Mouse (Mus musculus): ENCODE results near the gene Pigq. TPM values are rescaled to one million over a fixed set of nuclear protein-coding genes. Genes with fewer than 3 reads are reported as not detected.

Gene Pigq
- polyA plus RNA-seq, 1 experiment from 2014 or later, result 50.5 TPM

DNA sequence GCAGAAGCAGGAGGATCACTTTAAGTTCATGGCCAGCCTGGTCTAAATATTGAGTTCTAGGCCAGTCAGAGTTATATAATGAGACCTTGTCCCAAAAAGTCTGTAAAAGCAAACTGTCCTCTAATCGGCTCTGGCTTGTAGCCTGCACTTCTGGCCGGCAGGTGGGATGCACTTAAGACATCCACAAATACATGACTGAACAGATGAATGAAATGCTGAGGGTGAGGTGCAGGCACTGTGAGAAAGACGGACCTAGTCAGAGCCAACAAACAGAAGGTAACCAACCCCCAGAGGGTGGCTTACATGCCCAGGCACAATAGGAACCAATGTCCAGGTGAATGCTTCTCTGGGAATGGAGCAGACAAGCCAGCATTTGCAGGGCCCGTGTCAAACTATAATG, 30.4 kb downstream of the Pigq start:
- WGBS, result 89% methylated on average over 4 of the region's 4 CpGs
- Histone ChIP-seq H3K4me1 (peaks cover 14% of the 10 kb centered on the region), H3K9me3 (no peaks in the 10 kb centered on the region), H3K4me3 (no peak overlapping the region), H3K9ac (no peak overlapping the region), H3K27ac (no peak overlapping the region), H3K36me3 (peaks cover 15% of the 10 kb centered on the region), H3K27me3 (no peaks in the 10 kb centered on the region), H3K4me2 (replicated peaks) (no peak overlapping the region)
- no peak for ATAC-seq (ENCODE audit: low FRiP score, low read depth)

DNA sequence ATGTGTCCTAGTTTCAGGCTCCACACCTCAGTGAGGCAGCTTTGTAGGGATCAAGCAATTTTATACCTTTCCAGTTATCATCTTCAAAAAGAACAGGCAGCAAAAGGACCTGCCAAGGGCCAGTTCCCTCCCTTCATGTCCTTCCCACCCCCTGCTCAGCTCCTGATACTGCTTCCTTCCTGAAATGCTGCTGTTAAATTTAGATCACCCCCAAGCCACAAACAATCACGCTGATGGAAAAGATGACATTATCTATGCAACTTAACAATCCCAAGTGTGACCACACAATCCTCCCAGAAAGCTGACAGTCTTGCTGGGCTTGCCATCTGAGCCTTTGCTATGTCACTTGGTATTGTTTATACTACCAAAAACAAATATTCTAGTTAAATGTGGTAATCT, 30.9 kb downstream of the Pigq start:
- WGBS, result 86% methylated on average over 1 of the region's 1 CpGs
- peaks cover 15% of the 10 kb centered on the region for H3K36me3 ChIP-seq
- ATAC-seq (ENCODE audit: low FRiP score, low read depth), result no peak
- H3K4me3 ChIP-seq, result no peak overlapping the region
- H3K27ac ChIP-seq, result no peak overlapping the region
- H3K4me2 ChIP-seq (replicated peaks), result no peak overlapping the region
- H3K4me1 ChIP-seq, result peaks cover 14% of the 10 kb centered on the region
- no peak overlapping the region for H3K9ac ChIP-seq
- no peaks in the 10 kb centered on the region for H3K9me3 ChIP-seq
- no peaks in the 10 kb centered on the region for H3K27me3 ChIP-seq

DNA sequence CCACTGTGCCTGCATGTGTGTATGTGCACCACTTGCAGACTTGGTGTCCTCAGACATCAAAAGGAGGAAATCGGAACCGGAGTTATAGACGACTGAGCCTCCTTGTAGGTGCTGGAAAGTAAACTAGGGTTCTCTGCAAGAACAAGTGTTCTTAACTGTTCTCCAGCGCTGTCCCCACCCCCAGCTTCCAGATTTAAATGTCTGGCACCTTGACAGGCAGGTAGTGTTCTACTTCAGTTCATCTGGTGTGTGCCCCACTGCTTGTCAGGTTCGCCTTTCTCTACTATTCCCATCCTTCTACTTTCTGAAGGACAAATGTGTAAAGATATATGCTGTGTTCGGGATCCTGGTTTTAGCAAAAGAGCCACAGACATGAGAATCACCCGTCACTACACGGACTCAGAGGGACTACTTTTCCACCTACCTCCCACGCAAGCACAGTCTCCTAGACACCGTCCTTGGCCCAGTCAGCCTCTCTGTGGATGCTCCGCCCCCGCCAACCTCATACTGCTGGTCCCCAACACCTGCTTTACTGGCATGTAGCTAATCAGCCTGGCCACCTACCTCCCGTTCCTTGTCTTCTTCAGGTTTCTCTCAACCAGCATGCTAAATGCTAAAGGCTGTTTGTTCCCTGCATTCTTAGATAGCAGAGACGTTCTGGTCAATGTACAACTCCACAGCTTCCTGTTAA, 31.4 kb downstream of the Pigq start:
- WGBS, result 85% methylated on average over 14 of the region's 14 CpGs
- H3K9me3 ChIP-seq, result no peaks in the 10 kb centered on the region
- peaks cover 8% of the 10 kb centered on the region for H3K4me1 ChIP-seq
- no peak for ATAC-seq (ENCODE audit: low FRiP score, low read depth)
- H3K27me3 ChIP-seq, result no peaks in the 10 kb centered on the region
- no peak overlapping the region for H3K27ac ChIP-seq
- H3K4me2 ChIP-seq (replicated peaks), result no peak overlapping the region
- H3K36me3 ChIP-seq, result peaks cover 15% of the 10 kb centered on the region
- no peak overlapping the region for H3K4me3 ChIP-seq
- H3K9ac ChIP-seq, result no peak overlapping the region

DNA sequence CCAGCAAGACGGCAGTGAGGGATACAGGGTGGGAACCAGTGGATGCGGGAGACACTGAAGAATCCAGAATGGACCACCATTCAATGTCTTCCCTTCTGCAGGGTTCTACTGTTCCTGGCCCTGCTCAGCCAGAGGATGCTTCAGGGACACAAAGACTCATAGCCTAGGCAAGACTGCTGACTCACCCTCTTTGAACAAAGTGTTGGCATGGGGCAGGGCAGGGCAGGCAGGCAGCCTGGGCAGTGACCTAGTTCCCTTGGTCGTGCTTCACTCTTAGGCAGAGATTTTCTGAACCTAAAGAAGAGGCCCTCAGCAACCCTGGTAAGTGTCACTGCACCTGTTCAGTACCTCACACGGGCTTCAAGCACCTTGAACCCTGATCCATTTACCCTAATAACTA, 32.9 kb downstream of the Pigq start:
- H3K36me3 ChIP-seq, result peaks cover 11% of the 10 kb centered on the region
- ATAC-seq (ENCODE audit: low FRiP score, low read depth), result no peak
- no peak overlapping the region for H3K4me3 ChIP-seq
- H3K9ac ChIP-seq, result no peak overlapping the region
- WGBS, result 93% methylated on average over 4 of the region's 4 CpGs
- H3K9me3 ChIP-seq, result no peaks in the 10 kb centered on the region
- H3K27me3 ChIP-seq, result no peaks in the 10 kb centered on the region
- no peak overlapping the region for H3K27ac ChIP-seq
- H3K4me1 ChIP-seq, result no peaks in the 10 kb centered on the region
- no peak overlapping the region for H3K4me2 ChIP-seq (replicated peaks)

DNA sequence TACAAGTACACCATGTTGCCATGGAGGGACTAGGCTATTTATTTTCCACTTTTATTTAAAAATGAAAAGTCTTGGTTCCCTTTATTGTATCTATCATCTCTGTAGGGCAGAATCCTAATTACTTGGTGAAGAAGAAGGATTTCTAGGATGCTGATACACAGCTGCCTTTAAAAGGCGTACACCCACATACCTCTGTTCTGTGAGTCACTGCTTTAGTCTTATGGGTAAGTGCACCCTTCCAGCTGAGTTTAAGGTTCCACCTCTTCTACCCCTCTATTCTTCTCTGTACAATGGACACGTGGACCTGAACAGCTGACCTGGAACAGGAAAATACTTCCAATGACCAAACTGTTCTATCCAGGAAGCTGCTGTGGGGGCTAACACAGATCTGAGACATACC, 37.1 kb downstream of the Pigq start:
- no peak for ATAC-seq (ENCODE audit: low FRiP score, low read depth)
- WGBS, result 90% methylated on average over 2 of the region's 2 CpGs
- no peaks in the 10 kb centered on the region for H3K4me1 ChIP-seq
- H3K9me3 ChIP-seq, result no peaks in the 10 kb centered on the region
- H3K9ac ChIP-seq, result no peak overlapping the region
- no peak overlapping the region for H3K4me3 ChIP-seq
- peaks cover 5% of the 10 kb centered on the region for H3K36me3 ChIP-seq
- no peak overlapping the region for H3K27ac ChIP-seq
- no peak overlapping the region for H3K4me2 ChIP-seq (replicated peaks)
- H3K27me3 ChIP-seq, result no peaks in the 10 kb centered on the region

DNA sequence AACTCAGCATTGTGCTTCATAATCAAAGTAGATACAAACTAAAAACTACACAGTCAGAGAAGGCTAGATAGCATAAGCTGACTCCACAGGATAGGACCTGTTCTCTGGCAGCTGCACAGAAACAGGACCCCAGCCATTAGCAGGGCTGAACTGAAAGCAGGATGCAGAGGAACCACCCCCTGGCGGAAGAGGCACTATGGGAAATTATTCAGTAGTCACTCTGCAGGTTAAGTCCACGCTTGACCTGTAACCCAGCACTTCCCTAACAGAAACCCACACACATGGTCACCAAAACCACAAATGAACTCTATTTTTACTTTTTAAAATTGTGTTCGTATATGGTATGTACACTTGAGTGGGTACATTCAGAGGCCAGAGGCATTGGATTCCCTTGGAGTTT, 41.7 kb downstream of the Pigq start:
- no peak overlapping the region for H3K4me3 ChIP-seq

DNA sequence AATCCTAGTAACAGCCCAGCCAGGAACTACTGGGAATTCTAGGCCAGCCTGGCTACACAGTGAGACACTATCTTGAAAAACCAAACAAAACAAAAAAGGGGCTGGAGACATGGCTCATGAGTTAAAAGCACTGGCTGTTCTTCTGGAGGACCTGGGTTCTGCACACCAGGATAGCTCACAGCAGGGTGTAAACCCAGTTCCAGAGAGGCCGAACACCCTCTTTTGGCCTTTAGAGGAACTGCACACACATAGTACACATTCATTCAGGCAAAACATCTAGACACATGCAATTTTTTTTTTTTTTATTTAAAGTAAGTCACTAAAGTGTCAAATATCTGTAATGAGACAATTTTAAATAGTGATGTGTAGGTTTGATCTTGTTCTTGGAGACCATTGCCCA, 44.5 kb downstream of the Pigq start:
- ATAC-seq (ENCODE audit: low FRiP score, low read depth), result no peak
- Histone ChIP-seq H3K9me3 (no peaks in the 10 kb centered on the region), H3K9ac (no peak overlapping the region), H3K4me2 (replicated peaks) (no peak overlapping the region), H3K27ac (no peak overlapping the region), H3K4me3 (no peak overlapping the region), H3K4me1 (no peaks in the 10 kb centered on the region), H3K27me3 (no peaks in the 10 kb centered on the region), H3K36me3 (peaks cover 18% of the 10 kb centered on the region)
- 100% methylated on average over 1 of the region's 1 CpGs for WGBS

More for the DNA sequence above, 41.7 kb downstream of the Pigq start:
- 82% methylated on average over 3 of the region's 3 CpGs for WGBS
- Histone ChIP-seq H3K27me3 (no peaks in the 10 kb centered on the region), H3K27ac (no peak overlapping the region), H3K9ac (no peak overlapping the region), H3K36me3 (peaks cover 22% of the 10 kb centered on the region), H3K4me2 (replicated peaks) (no peak overlapping the region), H3K4me1 (no peaks in the 10 kb centered on the region), H3K9me3 (no peaks in the 10 kb centered on the region)
- no peak for ATAC-seq (ENCODE audit: low FRiP score, low read depth)

DNA sequence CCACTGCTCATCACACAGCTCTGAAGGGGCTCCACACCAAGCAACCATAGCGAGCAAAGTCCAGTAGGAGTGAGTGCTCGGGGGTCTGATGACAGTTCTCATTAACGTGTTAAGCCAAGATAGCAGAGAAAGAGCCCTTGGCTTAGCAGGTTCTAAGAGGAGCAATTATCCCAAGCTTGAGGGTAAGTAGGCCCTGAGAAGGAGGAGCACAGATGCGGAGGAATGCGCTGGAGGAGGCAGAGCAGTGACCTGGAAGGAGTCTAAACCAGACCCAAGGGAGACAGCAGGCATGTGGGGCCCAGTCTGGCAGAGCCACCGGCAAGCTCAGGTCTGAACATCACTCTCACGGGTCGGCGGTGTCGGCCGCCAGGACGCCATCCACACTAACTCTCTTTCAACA, 48.8 kb downstream of the Pigq start:
- H3K4me2 ChIP-seq (replicated peaks), result no peak overlapping the region
- 69% methylated on average over 12 of the region's 12 CpGs for WGBS
- H3K36me3 ChIP-seq, result peaks cover 15% of the 10 kb centered on the region
- H3K27me3 ChIP-seq, result no peaks in the 10 kb centered on the region
- H3K9ac ChIP-seq, result no peak overlapping the region
- no peaks in the 10 kb centered on the region for H3K9me3 ChIP-seq
- H3K4me1 ChIP-seq, result no peaks in the 10 kb centered on the region
- ATAC-seq (ENCODE audit: low FRiP score, low read depth), result no peak
- H3K4me3 ChIP-seq, result no peak overlapping the region
- H3K27ac ChIP-seq, result no peak overlapping the region

DNA sequence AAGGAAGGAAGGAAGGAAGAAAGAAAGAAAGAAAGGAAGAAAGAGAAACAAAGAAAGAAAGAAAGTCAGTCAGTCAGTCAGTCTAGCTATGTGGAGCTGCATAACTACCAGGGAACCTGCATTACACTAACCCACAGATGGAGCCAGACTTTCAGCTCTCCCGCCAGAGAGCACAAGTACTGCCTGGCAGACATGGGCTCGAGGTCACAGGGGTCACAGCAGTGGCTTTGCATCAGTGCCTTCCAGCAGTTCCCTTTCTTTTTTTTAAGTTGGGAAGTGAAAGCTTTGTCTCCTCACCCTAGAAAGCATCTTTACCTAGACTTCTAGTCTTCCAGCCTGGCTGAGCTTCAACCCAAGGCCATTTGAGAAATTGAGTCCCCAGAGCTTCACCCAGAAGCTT, 49.3 kb downstream of the Pigq start:
- WGBS, result 41% methylated on average over 2 of the region's 2 CpGs

DNA sequence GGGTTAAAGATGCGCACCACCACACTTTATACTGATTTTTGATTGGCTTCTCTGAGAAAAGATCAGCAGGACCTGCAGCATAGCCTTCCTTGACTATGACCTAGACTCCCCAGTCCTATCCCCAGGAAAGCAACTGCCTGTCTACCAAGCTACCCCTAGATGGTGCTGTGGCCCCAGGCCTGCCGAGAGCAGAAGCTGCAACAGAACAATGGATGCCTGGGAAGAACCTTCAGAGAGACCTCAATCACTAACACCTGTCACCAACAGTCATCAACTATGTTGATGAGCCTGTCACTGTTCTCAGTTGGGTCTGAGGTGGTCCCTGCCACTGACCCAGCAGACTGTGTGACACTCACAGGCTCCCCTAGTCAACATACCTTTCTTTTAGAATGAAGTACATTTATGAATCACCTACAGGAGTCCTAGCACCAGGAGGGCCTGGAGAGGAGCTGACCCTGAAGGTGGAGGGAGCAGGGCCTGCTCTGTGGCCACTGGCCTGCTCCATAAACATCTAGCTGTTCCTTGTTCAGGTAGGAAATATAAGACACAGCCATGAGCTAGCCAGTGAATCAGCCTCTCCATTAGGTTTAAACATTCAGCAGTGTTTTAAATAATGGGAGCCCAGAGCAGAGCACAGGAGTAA, 50.6 kb downstream of the Pigq start:
- Histone ChIP-seq H3K4me2 (replicated peaks) (no peak overlapping the region), H3K9ac (peak overlapping the region; percentile 1; the same call in 1 of the 2 replicates), H3K27me3 (no peaks in the 10 kb centered on the region), H3K4me3 (no peak overlapping the region), H3K27ac (no peak overlapping the region), H3K9me3 (no peaks in the 10 kb centered on the region), H3K4me1 (no peaks in the 10 kb centered on the region), H3K36me3 (peaks cover 19% of the 10 kb centered on the region)
- 35% methylated on average over 2 of the region's 2 CpGs for WGBS
- peak; percentile 69; the same call in 1 of the 2 replicates for ATAC-seq (ENCODE audit: low FRiP score, low read depth)

More for the DNA sequence above, 49.3 kb downstream of the Pigq start:
- Histone ChIP-seq H3K9ac (no peak overlapping the region), H3K4me2 (replicated peaks) (no peak overlapping the region), H3K4me1 (no peaks in the 10 kb centered on the region), H3K4me3 (no peak overlapping the region), H3K27ac (no peak overlapping the region), H3K27me3 (no peaks in the 10 kb centered on the region), H3K36me3 (peaks cover 14% of the 10 kb centered on the region), H3K9me3 (no peaks in the 10 kb centered on the region)
- ATAC-seq (ENCODE audit: low FRiP score, low read depth), result no peak

DNA sequence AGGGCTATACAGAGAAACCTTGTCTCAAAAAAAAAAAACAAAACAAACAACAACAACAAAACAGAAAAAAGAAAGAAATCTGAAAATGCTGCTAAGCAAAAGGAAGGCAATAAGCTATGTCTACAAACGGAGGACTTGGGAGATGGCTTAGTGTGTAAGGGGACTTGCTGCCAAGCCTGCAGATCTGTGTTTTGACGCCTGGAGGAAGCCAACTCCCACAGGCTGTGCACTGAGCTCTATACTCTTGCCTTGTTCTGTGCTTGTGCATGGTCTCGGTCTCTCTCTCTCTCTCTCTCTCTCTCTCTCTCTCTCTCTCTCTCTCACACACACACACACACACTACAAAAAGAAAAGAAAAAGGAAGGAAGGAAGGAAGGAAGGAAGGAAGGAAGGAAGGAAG, 55.9 kb downstream of the Pigq start:
- H3K9ac ChIP-seq, result no peak overlapping the region
- no peak overlapping the region for H3K27ac ChIP-seq
- H3K4me1 ChIP-seq, result no peaks in the 10 kb centered on the region
- no peaks in the 10 kb centered on the region for H3K9me3 ChIP-seq
- no peak overlapping the region for H3K4me2 ChIP-seq (replicated peaks)
- no peaks in the 10 kb centered on the region for H3K27me3 ChIP-seq
- ATAC-seq (ENCODE audit: low FRiP score, low read depth), result no peak
- 89% methylated on average over 3 of the region's 3 CpGs for WGBS
- peaks cover 60% of the 10 kb centered on the region for H3K36me3 ChIP-seq
- no peak overlapping the region for H3K4me3 ChIP-seq

DNA sequence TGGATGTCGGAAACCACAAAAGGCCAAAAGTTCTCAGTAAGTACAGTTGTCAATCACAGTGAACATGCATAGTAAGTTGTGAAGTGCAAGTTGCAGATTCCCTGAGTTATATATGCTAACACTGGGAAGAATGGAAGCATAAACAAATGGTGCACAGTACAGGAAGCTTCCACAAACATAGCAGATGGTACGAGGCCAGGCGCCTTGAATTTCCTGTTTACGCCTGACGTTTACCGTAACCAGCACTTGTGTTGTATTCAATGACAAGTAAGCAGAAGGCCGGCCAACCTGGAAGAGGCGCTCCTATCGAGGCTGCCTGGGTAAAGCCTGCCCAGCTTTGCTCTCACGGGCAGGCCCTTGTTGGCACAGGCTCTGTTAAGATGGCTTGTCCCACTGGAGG, 57.3 kb downstream of the Pigq start:
- Histone ChIP-seq H3K4me2 (replicated peaks) (no peak overlapping the region), H3K9ac (no peak overlapping the region), H3K4me3 (no peak overlapping the region), H3K27ac (no peak overlapping the region), H3K27me3 (no peaks in the 10 kb centered on the region), H3K9me3 (no peaks in the 10 kb centered on the region), H3K4me1 (0 out of 2 replicates have a peak, but pooled peaks cover 1% of the 10 kb centered on the region), H3K36me3 (peaks cover 74% of the 10 kb centered on the region)
- ATAC-seq (ENCODE audit: low FRiP score, low read depth), result no peak
- WGBS, result 89% methylated on average over 10 of the region's 10 CpGs

DNA sequence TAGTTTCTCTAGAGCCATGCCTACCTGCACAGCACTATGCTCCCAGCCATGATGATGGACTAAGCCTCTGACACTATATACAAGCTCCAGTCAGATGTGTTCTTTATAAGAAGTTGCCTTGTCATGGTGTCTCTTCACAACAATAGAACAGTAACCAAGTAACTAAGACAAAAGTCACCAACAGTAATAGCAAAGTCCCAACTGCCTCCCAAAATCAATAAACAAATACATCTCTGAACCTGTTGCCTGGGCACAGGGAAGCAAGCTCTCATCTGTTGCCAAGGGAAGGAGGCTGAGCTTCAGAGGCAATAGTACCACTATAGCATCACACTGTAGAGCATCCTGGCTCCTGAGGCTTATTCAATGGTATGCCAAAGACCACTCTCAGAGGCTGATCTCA, 57.9 kb downstream of the Pigq start:
- ATAC-seq (ENCODE audit: low FRiP score, low read depth), result no peak
- Histone ChIP-seq H3K27ac (no peak overlapping the region), H3K9me3 (no peaks in the 10 kb centered on the region), H3K4me3 (no peak overlapping the region), H3K36me3 (peaks cover 80% of the 10 kb centered on the region), H3K4me2 (replicated peaks) (no peak overlapping the region), H3K27me3 (no peaks in the 10 kb centered on the region), H3K9ac (no peak overlapping the region), H3K4me1 (0 out of 2 replicates have a peak, but pooled peaks cover 5% of the 10 kb centered on the region)
